Mouse (Mus musculus) bone marrow, adult 2 months (tissue): Measurements from ENCODE around the gene Tmem198.

ENCODE experiments used
- CTCF ChIP-seq: fragments of 200-500 bp; IDR thresholded peaks from 2 replicates; pipeline ENCODE4 v1.5.1; 2011; ENCODE audit warnings: low read length, control low read depth; ENCODE audit not compliant: control insufficient read depth, insufficient read depth
- POLR2A ChIP-seq: fragments of 200-500 bp; IDR thresholded peaks from 2 replicates; pipeline ENCODE4 v1.6.1; 2011; ENCODE audit warnings: low read depth, mild to moderate bottlenecking, control low read depth, low read length, borderline replicate concordance; ENCODE audit not compliant: control insufficient read depth

GRCm38 (mm10) chr1:75480735-75481134, 1.4 kb downstream of the Tmem198 start:
- TF ChIP-seq CTCF (no peak), POLR2A (no peak)
